Mouse (Mus musculus): Measurements from ENCODE around the gene Cenpq. TPM values are rescaled to one million over a fixed set of nuclear protein-coding genes. Genes with fewer than 3 reads are reported as not detected.

Cenpq gene
- polyA plus RNA-seq, 1 experiment: 5.0 TPM

Other genes starting within 250 kb of the Cenpq start
- not detected in 2 replicates for gene Esp1, start 207.9 kb downstream of the Cenpq start, polyA plus RNA-seq (2012; rRNA removed)
- 0.08 TPM in 1 of 2 replicates, not detected in the other for gene Crisp2, start 128.0 kb downstream of the Cenpq start, polyA plus RNA-seq (2012; rRNA removed)
- gene Rhag, start 123.9 kb downstream of the Cenpq start, polyA plus RNA-seq (2012; rRNA removed): not detected in 2 replicates
- 2.0 and 2.2 TPM in 2 replicates for gene 9130008F23Rik, start 54.5 kb downstream of the Cenpq start, polyA plus RNA-seq (2012; rRNA removed)
- gene Glyatl3, start 20.7 kb downstream of the Cenpq start, polyA plus RNA-seq (2012; rRNA removed): 0.15 TPM in 1 of 2 replicates, not detected in the other
- gene Mut, start 362 bp downstream of the Cenpq start, polyA plus RNA-seq (2012; rRNA removed): 20.4 and 25.4 TPM in 2 replicates